Comparison of ENCODE assay signal across 11 mouse cellular contexts in genomic region chr11:6599831-6600230, GRCm38 (mm10). TPM values are rescaled to one million over a fixed set of nuclear protein-coding genes. Genes with fewer than 3 reads are reported as not detected.
DNase-seq lines count a peak whose midpoint lies in the region; ATAC-seq lines count a peak whose summit lies in the region.
"Had no signal": no experiment of that assay in that cellular context is flagged by ENCODE, and none has a peak within 500 bp of the region (broad histone marks: within the 10 kb centered on the region; RNA-seq: fewer than 3 reads in every experiment).

No protein-coding gene starts in this region.

- peaks cover 14% of the 10 kb centered on the region for H3K36me3 ChIP-seq in liver, embryonic 16.5 days (ENCODE audit: control insufficient read depth, insufficient read depth)

- H3K4me2 ChIP-seq in liver, embryonic 16.5 days (ENCODE audit: low read depth, low read length): peak overlapping the region; percentile 36

- H3K9me3 ChIP-seq in liver, embryonic 16.5 days (replicated peaks; ENCODE audit: control insufficient read depth, low read length): no peaks in the 10 kb centered on the region

- peak overlapping the region; percentile 42; the same call in 1 of the 2 replicates for H3K27ac ChIP-seq in liver, embryonic 16.5 days (ENCODE audit: low read length)

- peaks cover 38% of the 10 kb centered on the region for H3K4me1 ChIP-seq in liver, embryonic 16.5 days (ENCODE audit: control insufficient read depth, low read depth, low read length)

- WGBS in liver, embryonic 16.5 days (ENCODE audit: insufficient replicate concordance): 56% methylated on average over 6 of the region's 6 CpGs

- H3K4me3 ChIP-seq in liver, embryonic 16.5 days (ENCODE audit: low read depth, low read length): no peak overlapping the region

- peak; percentile 38 for DNase-seq in cerebellum, adult 9-10 months
- DNase-seq in cerebellum, adult 8-10 months: no peak
- peak; percentile 20 for DNase-seq in thymus, postnatal 4 days
- no peak for DNase-seq in thymus, postnatal 25 days
- DNase-seq in testis, postnatal 10 days (ENCODE audit: low spot score): peak; percentile 44
- no peak for DNase-seq in thymus, postnatal 0 days (ENCODE audit: low spot score)
- DNase-seq in urinary bladder, postnatal 25 days (ENCODE audit: low spot score): no peak
- DNase-seq: kidney, adult 9 months had no signal

- no peak overlapping the region for H3K9ac ChIP-seq in liver, embryonic 16.5 days (ENCODE audit: low read depth, low read length)

- H3K27me3 ChIP-seq in liver, embryonic 16.5 days (ENCODE audit: control insufficient read depth, insufficient read depth, low read depth, low read length): peaks cover 23% of the 10 kb centered on the region

- no peak for ATAC-seq in liver, embryonic 16.5 days (ENCODE audit: low read depth)

RNA-seq across cellular contexts. Expression of gene Nacad, which starts 6.0 kb away (rescaled TPM):
- 3.2 and 3.6 TPM in 2 replicates for polyA plus RNA-seq in liver, embryonic 16.5 days (2015; fragmentation: Nextera tagmentation; extraction: Ambion mirVana)
- 0.26 and 0.33 TPM in 2 replicates for polyA plus RNA-seq in thymus, postnatal 0 days (2015; fragmentation: Nextera tagmentation; extraction: Ambion mirVana)

RNA-seq across cellular contexts. Expression of gene Tbrg4, which starts 26.0 kb away (rescaled TPM):
- 27.2 and 28.6 TPM in 2 replicates for polyA plus RNA-seq in liver, embryonic 16.5 days (2015; fragmentation: Nextera tagmentation; extraction: Ambion mirVana)
- polyA plus RNA-seq in thymus, postnatal 0 days (2015; fragmentation: Nextera tagmentation; extraction: Ambion mirVana): 41.6 and 43.4 TPM in 2 replicates

RNA-seq across cellular contexts. Expression of gene Wap, which starts 38.6 kb away (rescaled TPM):
- not detected in 2 replicates for polyA plus RNA-seq in liver, embryonic 16.5 days (2015; fragmentation: Nextera tagmentation; extraction: Ambion mirVana)
- 0.29 and 0.53 TPM in 2 replicates for polyA plus RNA-seq in thymus, postnatal 0 days (2015; fragmentation: Nextera tagmentation; extraction: Ambion mirVana)
- polyA plus RNA-seq: heart, postnatal 0 days; stomach, embryonic 14.5 days had no signal

RNA-seq across cellular contexts. Expression of gene Ccm2, which starts 53.1 kb away (rescaled TPM):
- 34.5 and 36.0 TPM in 2 replicates for polyA plus RNA-seq in liver, embryonic 16.5 days (2015; fragmentation: Nextera tagmentation; extraction: Ambion mirVana)
- 189 and 190 TPM in 2 replicates for polyA plus RNA-seq in thymus, postnatal 0 days (2015; fragmentation: Nextera tagmentation; extraction: Ambion mirVana)

RNA-seq across cellular contexts. Expression of gene Ramp3, which starts 58.5 kb away (rescaled TPM):
- 0.31 TPM in 1 of 2 replicates, not detected in the other for polyA plus RNA-seq in liver, embryonic 16.5 days (2015; fragmentation: Nextera tagmentation; extraction: Ambion mirVana)
- polyA plus RNA-seq in thymus, postnatal 0 days (2015; fragmentation: Nextera tagmentation; extraction: Ambion mirVana): 14.8 and 18.4 TPM in 2 replicates

Comparison
In these comparisons a context has a peak if more than half of its experiments do, and no peak if none do; other contexts are left out.
1. DNase-seq: peak in cerebellum, adult 9-10 months (single experiment), thymus, postnatal 4 days (single experiment) and testis, postnatal 10 days (single experiment); none in cerebellum, adult 8-10 months (single experiment), thymus, postnatal 25 days (single experiment), thymus, postnatal 0 days (single experiment) and urinary bladder, postnatal 25 days (single experiment).